Mouse (Mus musculus): ENCODE data around the gene Tmem100.

DNA sequence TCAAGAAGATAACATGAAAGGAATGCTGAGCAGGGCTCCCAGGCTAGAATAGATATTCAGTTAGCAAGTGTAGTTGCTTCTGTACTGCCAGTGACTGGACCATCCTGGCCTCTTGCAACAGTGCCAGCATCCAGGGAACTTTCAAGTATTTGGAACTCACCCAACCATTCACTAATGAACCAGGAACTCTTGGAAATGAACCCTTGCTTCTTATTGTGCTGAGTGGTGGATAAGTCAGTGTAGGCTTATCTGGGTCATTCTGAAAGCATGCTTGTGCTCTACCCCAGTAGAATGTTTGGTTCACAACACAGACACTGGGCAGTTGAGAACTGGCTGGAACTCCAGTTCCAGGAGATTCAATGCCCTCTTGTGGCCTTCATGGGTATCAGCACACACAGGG, 29.1 kb downstream of the Tmem100 start:
- TF ChIP-seq EP300 (IDR thresholded peaks at IDR 0.05; ENCODE audit: low read depth) (no peak), CTCF (IDR thresholded peaks at IDR 0.05; ENCODE audit: low read depth) (no peak)
